Mouse (Mus musculus): ENCODE data around the gene Scnn1b. TPM values are rescaled to one million over a fixed set of nuclear protein-coding genes. Genes with fewer than 3 reads are reported as not detected.

Scnn1b gene
- total and polyA plus RNA-seq, 3 experiments: not detected

GRCm38 (mm10) chr7:121840810-121841209 is 24.0 kb upstream of the Scnn1b start:
- H3K27me3 ChIP-seq (ENCODE audit: control insufficient read depth in 1 of 2, insufficient read depth in 2 of 2, low read length in 2 of 2): no peaks in the 10 kb centered on the region
- no peak overlapping the region for H3K27ac ChIP-seq (ENCODE audit: control insufficient read depth, low read depth, low read length)
- H3K36me3 ChIP-seq (ENCODE audit: control insufficient read depth in 1 of 2, insufficient read depth in 2 of 2, low read length in 2 of 2): no peaks in the 10 kb centered on the region
- no peak overlapping the region for H3K4me3 ChIP-seq (ENCODE audit: control insufficient read depth in 1 of 2, insufficient read depth in 1 of 2, low read depth in 2 of 2, low read length in 2 of 2)
- no peak for TF ChIP-seq ZC3H11A (IDR thresholded peaks at IDR 0.05; ENCODE audit: low read depth, low read length)
- TF ChIP-seq CTCF (IDR thresholded peaks at IDR 0.05 in 2 of 3, conservative IDR thresholded peaks at IDR 0.05 in 1 of 3; ENCODE audit: control insufficient read depth in 1 of 3, insufficient read depth in 1 of 3, low read depth in 2 of 3, low read length in 3 of 3, poor library complexity in 1 of 3, severe bottlenecking in 1 of 3): no peak
- no peak for TF ChIP-seq USF1 (IDR thresholded peaks at IDR 0.05; ENCODE audit: low read depth, low read length)
- no peak for TF ChIP-seq TAL1 (IDR thresholded peaks at IDR 0.05; ENCODE audit: low read length)
- no peak for TF ChIP-seq MAZ (IDR thresholded peaks at IDR 0.05; ENCODE audit: low read depth, low read length)
- no peak for TF ChIP-seq MXI1 (IDR thresholded peaks at IDR 0.05; ENCODE audit: low read depth, low read length)
- TF ChIP-seq SMC3 (IDR thresholded peaks at IDR 0.05; ENCODE audit: low read depth, low read length): no peak
- TF ChIP-seq BHLHE40 (IDR thresholded peaks at IDR 0.05; ENCODE audit: borderline replicate concordance, low read depth, low read length): no peak
- no peak for TF ChIP-seq KAT2A (conservative IDR thresholded peaks at IDR 0.05; ENCODE audit: low read depth, low read length)
- TF ChIP-seq E2F4 (IDR thresholded peaks at IDR 0.05; ENCODE audit: borderline replicate concordance, low read depth, low read length): no peak
- TF ChIP-seq UBTF (IDR thresholded peaks at IDR 0.05; ENCODE audit: borderline replicate concordance, insufficient read depth, low read depth, low read length): no peak
- TF ChIP-seq JUND (IDR thresholded peaks at IDR 0.05; ENCODE audit: low read depth, low read length): no peak
- TF ChIP-seq NELFE (IDR thresholded peaks at IDR 0.05; ENCODE audit: low read depth, low read length): no peak
- TF ChIP-seq SIN3A (IDR thresholded peaks at IDR 0.05; ENCODE audit: low read length): no peak
- TF ChIP-seq EP300 (IDR thresholded peaks at IDR 0.05; ENCODE audit: low read depth in 1 of 2, low read length in 2 of 2): no peak
- TF ChIP-seq MAX (IDR thresholded peaks at IDR 0.05; ENCODE audit: low read length): no peak
- no peak for TF ChIP-seq MYC (IDR thresholded peaks at IDR 0.05; ENCODE audit: low read depth, low read length)
- H3K9ac ChIP-seq (ENCODE audit: control insufficient read depth, low read depth, low read length, poor library complexity, severe bottlenecking): no peak overlapping the region
- H3K79me2 ChIP-seq (ENCODE audit: control insufficient read depth, insufficient read depth, low read length, poor library complexity): no peaks in the 10 kb centered on the region
- no peak for DNase-seq (ENCODE audit: low read depth, low spot score)
- no peaks in the 10 kb centered on the region for H3K4me1 ChIP-seq (ENCODE audit: control insufficient read depth in 1 of 2, insufficient read depth in 2 of 2, low read length in 2 of 2)
- H3K9me3 ChIP-seq (replicated peaks; ENCODE audit: insufficient read depth, low read length): no peaks in the 10 kb centered on the region

GRCm38 (mm10) chr7:121842234-121842633 is 22.6 kb upstream of the Scnn1b start:
- Histone ChIP-seq H3K9ac (ENCODE audit: control insufficient read depth, low read depth, low read length, poor library complexity, severe bottlenecking) (no peak overlapping the region), H3K27ac (ENCODE audit: control insufficient read depth, low read depth, low read length) (no peak overlapping the region), H3K4me1 (ENCODE audit: control insufficient read depth in 1 of 2, insufficient read depth in 2 of 2, low read length in 2 of 2) (no peaks in the 10 kb centered on the region), H3K79me2 (ENCODE audit: control insufficient read depth, insufficient read depth, low read length, poor library complexity) (no peaks in the 10 kb centered on the region), H3K9me3 (replicated peaks; ENCODE audit: insufficient read depth, low read length) (no peaks in the 10 kb centered on the region), H3K36me3 (ENCODE audit: control insufficient read depth in 1 of 2, insufficient read depth in 2 of 2, low read length in 2 of 2) (no peaks in the 10 kb centered on the region), H3K27me3 (ENCODE audit: control insufficient read depth in 1 of 2, insufficient read depth in 2 of 2, low read length in 2 of 2) (no peaks in the 10 kb centered on the region), H3K4me3 (ENCODE audit: control insufficient read depth in 1 of 2, insufficient read depth in 1 of 2, low read depth in 2 of 2, low read length in 2 of 2) (no peak overlapping the region)
- no peak for TF ChIP-seq USF1 (IDR thresholded peaks at IDR 0.05; ENCODE audit: low read depth, low read length)
- TF ChIP-seq MAFK (IDR thresholded peaks at IDR 0.05; ENCODE audit: borderline replicate concordance, low read depth, low read length): no peak
- no peak for TF ChIP-seq JUND (IDR thresholded peaks at IDR 0.05; ENCODE audit: low read depth, low read length)
- TF ChIP-seq EP300 (IDR thresholded peaks at IDR 0.05; ENCODE audit: low read depth in 1 of 2, low read length in 2 of 2): no peak
- TF ChIP-seq HCFC1 (IDR thresholded peaks at IDR 0.05; ENCODE audit: low read depth, low read length): no peak
- TF ChIP-seq ELF1 (IDR thresholded peaks at IDR 0.05; ENCODE audit: low read depth, low read length): no peak
- TF ChIP-seq ZMIZ1 (IDR thresholded peaks at IDR 0.05; ENCODE audit: low read depth, low read length): no peak
- no peak for TF ChIP-seq ETS1 (IDR thresholded peaks at IDR 0.05; ENCODE audit: low read depth, low read length)
- TF ChIP-seq CTCF (IDR thresholded peaks at IDR 0.05 in 2 of 3, conservative IDR thresholded peaks at IDR 0.05 in 1 of 3; ENCODE audit: control insufficient read depth in 1 of 3, insufficient read depth in 1 of 3, low read depth in 2 of 3, low read length in 3 of 3, poor library complexity in 1 of 3, severe bottlenecking in 1 of 3): no peak
- TF ChIP-seq RAD21 (IDR thresholded peaks at IDR 0.05; ENCODE audit: low read depth, low read length): no peak
- TF ChIP-seq BHLHE40 (IDR thresholded peaks at IDR 0.05; ENCODE audit: borderline replicate concordance, low read depth, low read length): no peak
- no peak for TF ChIP-seq NRF1 (IDR thresholded peaks at IDR 0.05; ENCODE audit: insufficient read depth, low read depth, low read length, poor library complexity, severe bottlenecking)
- TF ChIP-seq GABPA (IDR thresholded peaks at IDR 0.05; ENCODE audit: low read depth, low read length): no peak
- no peak for TF ChIP-seq KAT2A (conservative IDR thresholded peaks at IDR 0.05; ENCODE audit: low read depth, low read length)
- no peak for DNase-seq (ENCODE audit: low read depth, low spot score)
